Mouse (Mus musculus) midbrain, embryonic 12.5 days (tissue): ENCODE measurements around the gene Nlrp6. TPM values are rescaled to one million over a fixed set of nuclear protein-coding genes. Genes with fewer than 3 reads are reported as not detected.

Experiments used
- ATAC-seq: fragments of 200-750 bp; cut with Nextera tagmentation; 2 replicates; pipeline ENCODE4 v1.8.0; 2017; ENCODE audit warnings: low read depth, moderate TSS enrichment, moderate library complexity; ENCODE audit not compliant: low FRiP score
- H3K27ac ChIP-seq: fragments of 300-500 bp; sonication (generic); replicated peaks from 2 replicates; pipeline ENCODE4 v1.5.1; 2016; ENCODE audit warnings: mild to moderate bottlenecking
- H3K27me3 ChIP-seq: fragments of 300-500 bp; sonication (generic); 2 replicates; pipeline ENCODE4 v1.6.1; 2016; ENCODE audit warnings: mild to moderate bottlenecking
- H3K36me3 ChIP-seq: fragments of 300-500 bp; sonication (generic); 2 replicates; pipeline ENCODE4 v1.6.1; 2016
- H3K4me1 ChIP-seq: fragments of 300-500 bp; sonication (generic); 2 replicates; pipeline ENCODE4 v1.6.1; 2016
- H3K4me2 ChIP-seq: fragments of 300-500 bp; sonication (generic); replicated peaks from 2 replicates; pipeline ENCODE4 v1.6.1; 2016; ENCODE audit warnings: mild to moderate bottlenecking, moderate library complexity
- H3K4me3 ChIP-seq: fragments of 300-500 bp; sonication (generic); 2 replicates; pipeline ENCODE4 v1.5.1; 2016; ENCODE audit warnings: mild to moderate bottlenecking
- H3K9ac ChIP-seq: fragments of 300-500 bp; sonication (generic); replicated peaks from 2 replicates; pipeline ENCODE4 v1.6.1; 2016; ENCODE audit warnings: mild to moderate bottlenecking, moderate library complexity
- H3K9me3 ChIP-seq: fragments of 300-500 bp; sonication (generic); 2 replicates; pipeline ENCODE4 v1.6.1; 2016; ENCODE audit warnings: mild to moderate bottlenecking
- WGBS: fragments of 180-500 bp; shearing (Covaris S2); methylation state at CpG from one replicate; pipeline ENCODE4 v1.1.7; 2016; 5-methylcytosine and 5-hydroxymethylcytosine counted together
- polyA plus RNA-seq: library from polyadenylated mRNA; unstranded; fragments of >200 nt; fragmentation: Nextera tagmentation; extraction: Ambion mirVana; gene quantifications from 2 replicates; pipeline ENCODE4 v1.2.1, GENCODE M21; 2016

Nlrp6 gene
- polyA plus RNA-seq, 1 experiment from 2014 or later: 0.08 TPM

- no peaks in the 10 kb centered on the region for H3K27me3 ChIP-seq
- H3K27ac ChIP-seq: no peak overlapping the region
- no peaks in the 10 kb centered on the region; the same call in none of the 2 replicates for H3K36me3 ChIP-seq
- peaks cover 17% of the 10 kb centered on the region for H3K4me1 ChIP-seq
- H3K4me3 ChIP-seq: no peak overlapping the region
- ATAC-seq: no peak
- WGBS: 90% methylated on average over 4 of the region's 4 CpGs
- H3K9ac ChIP-seq: no peak overlapping the region
- H3K9me3 ChIP-seq: no peaks in the 10 kb centered on the region
- no peak overlapping the region for H3K4me2 ChIP-seq
Observed at GRCm38 (mm10) chr7:140943356-140943755, 22.7 kb downstream of the Nlrp6 start.

- no peaks in the 10 kb centered on the region for H3K27me3 ChIP-seq
- no peaks in the 10 kb centered on the region for H3K9me3 ChIP-seq
- WGBS: 93% methylated on average over 7 of the region's 7 CpGs
- no peak overlapping the region for H3K9ac ChIP-seq
- ATAC-seq: no peak
- H3K4me1 ChIP-seq: peaks cover 17% of the 10 kb centered on the region
- no peak overlapping the region for H3K4me2 ChIP-seq
- H3K27ac ChIP-seq: no peak overlapping the region
- H3K4me3 ChIP-seq: no peak overlapping the region
- no peaks in the 10 kb centered on the region; the same call in none of the 2 replicates for H3K36me3 ChIP-seq
Observed at GRCm38 (mm10) chr7:140944236-140944635, 23.5 kb downstream of the Nlrp6 start.

GRCm38 (mm10) chr7:140945247-140945646 lies 24.5 kb downstream of the Nlrp6 start:
- 90% methylated on average over 5 of the region's 5 CpGs for WGBS

GRCm38 (mm10) chr7:140946311-140946710 lies 25.6 kb downstream of the Nlrp6 start:
- Histone ChIP-seq H3K9ac (no peak overlapping the region), H3K4me2 (no peak overlapping the region), H3K9me3 (no peaks in the 10 kb centered on the region), H3K27me3 (no peaks in the 10 kb centered on the region), H3K4me1 (peaks cover 22% of the 10 kb centered on the region), H3K4me3 (no peak overlapping the region), H3K36me3 (no peaks in the 10 kb centered on the region; the same call in none of the 2 replicates), H3K27ac (no peak overlapping the region)
- 92% methylated on average over 10 of the region's 10 CpGs for WGBS
- no peak for ATAC-seq

More at GRCm38 (mm10) chr7:140945247-140945646, 24.5 kb downstream of the Nlrp6 start:
- no peak overlapping the region for H3K4me2 ChIP-seq
- no peaks in the 10 kb centered on the region for H3K9me3 ChIP-seq
- no peak overlapping the region for H3K27ac ChIP-seq
- H3K36me3 ChIP-seq: no peaks in the 10 kb centered on the region; the same call in none of the 2 replicates
- no peaks in the 10 kb centered on the region for H3K27me3 ChIP-seq
- H3K4me3 ChIP-seq: no peak overlapping the region
- H3K4me1 ChIP-seq: peaks cover 14% of the 10 kb centered on the region
- ATAC-seq: no peak
- no peak overlapping the region for H3K9ac ChIP-seq

GRCm38 (mm10) chr7:140946980-140947379 lies 26.3 kb downstream of the Nlrp6 start:
- 79% methylated on average over 7 of the region's 7 CpGs for WGBS
- Histone ChIP-seq H3K9me3 (no peaks in the 10 kb centered on the region), H3K4me1 (peaks cover 20% of the 10 kb centered on the region), H3K9ac (no peak overlapping the region), H3K4me2 (no peak overlapping the region), H3K27ac (no peak overlapping the region), H3K4me3 (no peak overlapping the region), H3K36me3 (no peaks in the 10 kb centered on the region; the same call in none of the 2 replicates), H3K27me3 (no peaks in the 10 kb centered on the region)
- no peak for ATAC-seq

- peaks cover 15% of the 10 kb centered on the region for H3K4me1 ChIP-seq
- H3K36me3 ChIP-seq: no peaks in the 10 kb centered on the region; the same call in none of the 2 replicates
Observed at GRCm38 (mm10) chr7:140948161-140948560, 27.5 kb downstream of the Nlrp6 start.

GRCm38 (mm10) chr7:140949255-140949654 lies 28.6 kb downstream of the Nlrp6 start:
- no peak overlapping the region for H3K4me2 ChIP-seq
- no peak overlapping the region for H3K4me3 ChIP-seq
- no peaks in the 10 kb centered on the region for H3K27me3 ChIP-seq
- H3K9me3 ChIP-seq: no peaks in the 10 kb centered on the region
- peaks cover 15% of the 10 kb centered on the region for H3K4me1 ChIP-seq
- 90% methylated on average over 6 of the region's 6 CpGs for WGBS
- H3K27ac ChIP-seq: no peak overlapping the region
- no peaks in the 10 kb centered on the region; the same call in none of the 2 replicates for H3K36me3 ChIP-seq
- no peak overlapping the region for H3K9ac ChIP-seq
- ATAC-seq: no peak

More at GRCm38 (mm10) chr7:140948161-140948560, 27.5 kb downstream of the Nlrp6 start:
- H3K27ac ChIP-seq: no peak overlapping the region
- H3K4me3 ChIP-seq: no peak overlapping the region
- H3K9me3 ChIP-seq: no peaks in the 10 kb centered on the region
- no peaks in the 10 kb centered on the region for H3K27me3 ChIP-seq
- no peak for ATAC-seq
- H3K9ac ChIP-seq: no peak overlapping the region
- 90% methylated on average over 8 of the region's 8 CpGs for WGBS
- no peak overlapping the region for H3K4me2 ChIP-seq

GRCm38 (mm10) chr7:140949824-140950530 lies 29.3 kb downstream of the Nlrp6 start, which contains the start of gene Ifitm5:
Gene Ifitm5, minus strand, starts transcription at chr7:140950291.
- WGBS: 84% methylated on average over 16 of the region's 16 CpGs
- no peak within 1 kb of the TSS for H3K27ac ChIP-seq
- H3K36me3 ChIP-seq: no peaks in the 10 kb centered on the region; the same call in none of the 2 replicates
- no peaks in the 10 kb centered on the region for H3K9me3 ChIP-seq
- H3K9ac ChIP-seq: no peak within 1 kb of the TSS
- H3K4me2 ChIP-seq: no peak within 1 kb of the TSS
- peaks cover 19% of the 10 kb centered on the region for H3K4me1 ChIP-seq
- H3K4me3 ChIP-seq: no peak within 1 kb of the TSS
- H3K27me3 ChIP-seq: 0 out of 2 replicates have a peak, but pooled peaks cover 4% of the 10 kb centered on the region
- ATAC-seq: peak; percentile 35; the same call in 1 of the 2 replicates

- ATAC-seq: no peak
- Histone ChIP-seq H3K4me2 (no peak overlapping the region), H3K9ac (no peak overlapping the region), H3K27me3 (0 out of 2 replicates have a peak, but pooled peaks cover 4% of the 10 kb centered on the region), H3K36me3 (no peaks in the 10 kb centered on the region; the same call in 1 of the 2 replicates), H3K4me1 (peaks cover 29% of the 10 kb centered on the region), H3K4me3 (no peak overlapping the region), H3K9me3 (no peaks in the 10 kb centered on the region), H3K27ac (no peak overlapping the region)
- WGBS: 52% methylated on average over 8 of the region's 8 CpGs
Observed at GRCm38 (mm10) chr7:140951051-140951450, 30.3 kb downstream of the Nlrp6 start.

GRCm38 (mm10) chr7:140951765-140952164 lies 31.1 kb downstream of the Nlrp6 start:
- Histone ChIP-seq H3K9me3 (no peaks in the 10 kb centered on the region), H3K9ac (no peak overlapping the region), H3K27ac (no peak overlapping the region), H3K4me3 (no peak overlapping the region), H3K4me2 (no peak overlapping the region), H3K36me3 (no peaks in the 10 kb centered on the region; the same call in 1 of the 2 replicates), H3K4me1 (peaks cover 30% of the 10 kb centered on the region), H3K27me3 (0 out of 2 replicates have a peak, but pooled peaks cover 4% of the 10 kb centered on the region)
- no peak for ATAC-seq
- WGBS: 82% methylated on average over 6 of the region's 6 CpGs

GRCm38 (mm10) chr7:140952441-140952840 lies 31.7 kb downstream of the Nlrp6 start:
- H3K27ac ChIP-seq: no peak overlapping the region
- peaks cover 30% of the 10 kb centered on the region for H3K4me1 ChIP-seq
- no peaks in the 10 kb centered on the region for H3K9me3 ChIP-seq
- H3K4me2 ChIP-seq: no peak overlapping the region
- no peaks in the 10 kb centered on the region for H3K36me3 ChIP-seq
- no peak overlapping the region for H3K9ac ChIP-seq
- H3K4me3 ChIP-seq: no peak overlapping the region
- 89% methylated on average over 7 of the region's 7 CpGs for WGBS
- ATAC-seq: no peak
- H3K27me3 ChIP-seq: 0 out of 2 replicates have a peak, but pooled peaks cover 4% of the 10 kb centered on the region

GRCm38 (mm10) chr7:140953133-140953532 lies 32.4 kb downstream of the Nlrp6 start:
- H3K4me2 ChIP-seq: no peak overlapping the region
- no peak overlapping the region for H3K27ac ChIP-seq
- H3K36me3 ChIP-seq: no peaks in the 10 kb centered on the region
- 86% methylated on average over 11 of the region's 11 CpGs for WGBS
- H3K4me3 ChIP-seq: no peak overlapping the region
- ATAC-seq: no peak
- peaks cover 30% of the 10 kb centered on the region for H3K4me1 ChIP-seq
- no peaks in the 10 kb centered on the region for H3K9me3 ChIP-seq
- no peak overlapping the region for H3K9ac ChIP-seq
- H3K27me3 ChIP-seq: 0 out of 2 replicates have a peak, but pooled peaks cover 4% of the 10 kb centered on the region
